Mouse (Mus musculus) forebrain, embryonic 16.5 days (tissue): Measurements from ENCODE around the gene Nup50. TPM values are rescaled to one million over a fixed set of nuclear protein-coding genes. Genes with fewer than 3 reads are reported as not detected.

Source experiments
- ATAC-seq: fragments of 200-750 bp; cut with Nextera tagmentation; 2 replicates; pipeline ENCODE4 v1.8.0; 2017; ENCODE audit warnings: mild to moderate bottlenecking, moderate library complexity
- H3K27ac ChIP-seq: fragments of 300-500 bp; sonication (generic); 2 replicates; pipeline ENCODE4 v1.5.1; 2014; ENCODE audit warnings: low read length, control low read depth
- H3K27me3 ChIP-seq: fragments of 300-500 bp; sonication (generic); replicated peaks from 2 replicates; pipeline ENCODE4 v1.6.1; 2014; ENCODE audit warnings: low read length; ENCODE audit not compliant: control insufficient read depth, insufficient read depth
- H3K36me3 ChIP-seq: fragments of 300-500 bp; sonication (generic); 2 replicates; pipeline ENCODE4 v1.6.1; 2014; ENCODE audit not compliant: control insufficient read depth, insufficient read depth
- H3K4me1 ChIP-seq: fragments of 300-500 bp; sonication (generic); replicated peaks from 2 replicates; pipeline ENCODE4 v1.6.1; 2014; ENCODE audit warnings: low read length; ENCODE audit not compliant: control insufficient read depth, insufficient read depth
- H3K4me2 ChIP-seq: fragments of 300-500 bp; sonication (generic); 2 replicates; pipeline ENCODE4 v1.6.1; 2014; ENCODE audit warnings: mild to moderate bottlenecking, low read length, control low read depth
- H3K4me3 ChIP-seq: fragments of 300-500 bp; sonication (generic); replicated peaks from 2 replicates; pipeline ENCODE4 v1.5.1; 2014; ENCODE audit warnings: mild to moderate bottlenecking, low read length, control low read depth
- H3K9ac ChIP-seq: fragments of 300-500 bp; sonication (generic); replicated peaks from 2 replicates; pipeline ENCODE4 v1.6.1; 2014; ENCODE audit warnings: low read depth, low read length, control low read depth
- H3K9me3 ChIP-seq: fragments of 300-500 bp; sonication (generic); 2 replicates; pipeline ENCODE4 v1.6.1; 2016; ENCODE audit warnings: low read length; ENCODE audit not compliant: control insufficient read depth
- WGBS: fragments of 180-500 bp; shearing (Covaris S2); extraction: QIAGEN DNeasy Blood & Tissue Kit; methylation state at CpG from one replicate; pipeline ENCODE4 v1.1.7; 2014; 5-methylcytosine and 5-hydroxymethylcytosine counted together
- polyA plus RNA-seq: library from polyadenylated mRNA; unstranded; fragments of >200 nt; fragmentation: Nextera tagmentation; extraction: Ambion mirVana; gene quantifications from 2 replicates; pipeline ENCODE4 v1.2.1, GENCODE M21; 2015

The Nup50 gene
- polyA plus RNA-seq, 1 experiment from 2014 or later = 30.1 TPM

DNA sequence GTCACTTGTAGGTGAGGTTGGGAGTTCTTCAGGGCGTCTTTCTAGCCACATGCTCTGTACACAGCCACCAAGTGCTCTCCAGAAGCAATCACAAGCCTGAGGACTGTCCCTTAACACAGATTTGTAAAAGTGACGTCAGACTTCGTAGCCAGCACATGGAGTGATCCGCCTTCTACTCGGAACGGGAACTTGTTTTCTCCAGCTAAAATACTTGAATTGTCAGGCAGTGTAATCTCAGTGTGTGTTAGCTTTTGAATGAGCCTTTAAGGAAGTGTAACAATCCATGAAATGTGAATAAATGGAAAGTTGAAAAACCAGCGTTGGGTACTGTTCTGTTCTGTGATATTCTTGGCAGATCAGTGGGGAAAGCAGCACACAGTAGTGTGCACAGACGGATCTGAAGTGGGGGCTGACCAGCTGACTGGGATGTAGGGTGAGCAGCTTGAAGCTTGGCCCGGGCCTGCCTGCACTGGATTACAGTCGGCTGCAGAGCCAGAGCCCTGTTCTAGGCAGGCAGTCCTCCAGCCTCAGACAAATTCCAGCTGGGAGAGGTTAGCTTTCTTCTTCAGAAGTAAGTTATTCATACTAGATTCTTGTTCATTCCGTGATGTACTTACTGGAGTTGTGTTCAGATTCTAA is 19.6 kb downstream of the Nup50 start:
- Histone ChIP-seq H3K27me3 (no peaks in the 10 kb centered on the region), H3K4me2 (no peak overlapping the region), H3K9me3 (no peaks in the 10 kb centered on the region), H3K4me3 (no peak overlapping the region), H3K36me3 (peaks cover 30% of the 10 kb centered on the region), H3K27ac (no peak overlapping the region), H3K9ac (no peak overlapping the region), H3K4me1 (no peaks in the 10 kb centered on the region)
- ATAC-seq = peak; percentile 68
- 51% methylated on average over 11 of the region's 11 CpGs for WGBS

DNA sequence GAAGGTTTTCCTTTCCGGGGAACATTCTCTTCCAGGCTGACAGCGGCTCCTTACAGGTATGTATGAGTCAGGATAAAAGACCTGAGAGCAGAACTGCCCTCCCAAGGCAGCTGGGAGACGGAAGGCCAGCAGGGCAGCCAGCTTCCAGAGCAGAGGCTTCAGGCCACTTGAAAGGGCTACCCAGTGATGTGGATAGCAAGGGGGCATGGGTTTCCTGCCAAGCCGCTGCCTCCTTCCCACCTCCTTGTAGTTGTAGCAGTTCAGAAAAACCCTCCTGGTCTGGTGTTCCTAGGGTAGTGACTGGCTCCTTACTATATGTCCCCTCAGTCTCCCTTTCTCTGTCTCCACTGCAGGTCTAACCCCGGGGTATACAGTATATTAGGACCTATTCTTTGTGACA is 21.1 kb downstream of the Nup50 start:
- Histone ChIP-seq H3K4me3 (no peak overlapping the region), H3K36me3 (peaks cover 23% of the 10 kb centered on the region), H3K9me3 (no peaks in the 10 kb centered on the region), H3K27ac (no peak overlapping the region), H3K9ac (no peak overlapping the region), H3K27me3 (no peaks in the 10 kb centered on the region), H3K4me2 (no peak overlapping the region), H3K4me1 (no peaks in the 10 kb centered on the region)
- 79% methylated on average over 5 of the region's 5 CpGs for WGBS
- no peak for ATAC-seq

DNA sequence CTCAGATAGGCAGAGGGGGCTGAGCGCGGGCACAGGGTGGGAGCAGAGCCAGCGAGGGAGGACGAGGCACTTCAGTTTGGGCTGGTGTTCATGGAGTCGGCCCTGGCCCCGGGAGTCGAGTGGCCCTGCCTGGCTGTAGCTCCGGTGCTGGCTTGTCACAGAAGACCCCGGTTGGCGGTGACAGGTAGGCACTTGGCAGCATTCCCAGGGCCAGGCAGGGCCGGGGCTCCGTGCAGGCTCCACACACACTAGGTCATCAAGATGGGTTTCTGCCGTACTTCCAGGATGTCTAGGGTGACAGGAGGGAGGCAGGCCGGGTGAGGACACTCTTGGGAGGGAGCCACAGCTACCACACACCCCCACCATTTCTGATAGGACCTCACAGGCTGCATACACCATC is 25.8 kb downstream of the Nup50 start:
- Histone ChIP-seq H3K36me3 (peaks cover 32% of the 10 kb centered on the region), H3K4me1 (no peaks in the 10 kb centered on the region), H3K4me3 (no peak overlapping the region), H3K27ac (no peak overlapping the region), H3K9ac (no peak overlapping the region), H3K4me2 (no peak overlapping the region), H3K9me3 (no peaks in the 10 kb centered on the region), H3K27me3 (no peaks in the 10 kb centered on the region)
- WGBS = 75% methylated on average over 14 of the region's 14 CpGs
- no peak for ATAC-seq

DNA sequence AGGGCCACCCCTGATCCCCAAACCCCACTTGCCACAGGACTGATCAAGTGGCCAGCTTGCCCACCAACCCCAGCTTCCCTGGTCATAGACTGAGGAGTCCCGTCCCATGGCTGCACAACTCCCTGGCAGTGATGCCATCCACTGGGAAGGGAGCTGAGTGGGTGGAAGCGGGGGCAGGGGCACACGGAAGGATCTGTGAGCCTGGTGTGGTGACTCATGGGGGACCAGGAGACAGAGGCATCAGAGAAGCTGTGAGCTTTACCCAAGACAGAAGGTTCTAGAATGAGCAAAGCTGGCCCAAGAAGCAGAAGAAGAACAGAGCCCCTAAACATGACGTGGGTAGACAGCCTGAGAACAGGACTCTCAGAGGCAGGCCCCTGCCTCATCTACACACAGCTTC is 26.8 kb downstream of the Nup50 start:
- H3K4me3 ChIP-seq = no peak overlapping the region
- H3K9ac ChIP-seq = no peak overlapping the region
- no peaks in the 10 kb centered on the region for H3K9me3 ChIP-seq
- no peaks in the 10 kb centered on the region for H3K4me1 ChIP-seq
- H3K27me3 ChIP-seq = no peaks in the 10 kb centered on the region
- no peak overlapping the region for H3K4me2 ChIP-seq
- no peak for ATAC-seq
- 85% methylated on average over 4 of the region's 4 CpGs for WGBS
- no peak overlapping the region for H3K27ac ChIP-seq
- H3K36me3 ChIP-seq = peaks cover 32% of the 10 kb centered on the region

DNA sequence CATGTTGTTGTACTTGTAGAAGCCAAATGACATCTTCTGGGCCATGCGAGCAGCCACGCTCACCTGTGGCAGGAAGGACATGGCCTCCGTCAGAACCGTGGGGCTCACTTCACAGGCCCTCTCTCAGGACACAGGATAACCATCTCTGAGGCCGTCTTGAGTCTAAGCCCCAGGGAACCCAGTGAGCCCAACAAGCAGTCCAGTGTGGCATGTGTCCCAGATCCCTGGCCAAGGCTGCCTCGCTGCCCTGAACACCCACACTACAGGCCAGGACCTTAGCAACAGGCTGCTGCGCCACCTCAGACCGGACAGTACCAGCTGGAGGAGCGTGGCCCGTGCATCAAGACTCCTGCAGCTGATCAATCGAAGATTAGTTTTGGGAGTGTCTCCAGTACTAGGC is 30.0 kb downstream of the Nup50 start:
- 92% methylated on average over 11 of the region's 11 CpGs for WGBS
- no peak overlapping the region for H3K27ac ChIP-seq
- no peaks in the 10 kb centered on the region for H3K27me3 ChIP-seq
- no peaks in the 10 kb centered on the region for H3K9me3 ChIP-seq
- no peak overlapping the region for H3K4me2 ChIP-seq
- peaks cover 25% of the 10 kb centered on the region for H3K36me3 ChIP-seq
- H3K9ac ChIP-seq = no peak overlapping the region
- peaks cover 8% of the 10 kb centered on the region for H3K4me1 ChIP-seq
- ATAC-seq = no peak
- no peak overlapping the region for H3K4me3 ChIP-seq

DNA sequence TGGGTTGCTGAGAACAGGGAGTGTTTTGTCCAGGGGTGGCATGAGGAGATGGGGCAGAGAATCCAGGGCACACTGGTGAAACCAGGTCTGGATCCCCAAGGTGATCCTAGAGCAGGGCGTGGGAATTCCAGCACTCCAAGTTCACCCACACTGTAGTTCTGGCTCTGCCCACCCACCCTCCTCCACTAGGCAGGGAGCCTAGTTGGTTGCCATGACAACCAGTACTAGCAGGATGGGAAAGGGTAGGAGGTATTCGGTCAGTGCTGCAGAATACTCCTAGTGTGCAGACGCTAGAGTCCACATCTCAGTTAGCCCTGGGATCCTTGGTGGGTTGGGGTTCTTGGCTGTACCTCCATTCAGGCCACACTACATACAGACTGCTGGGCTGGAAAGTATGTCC is 34.6 kb downstream of the Nup50 start:
- Histone ChIP-seq H3K9me3 (no peaks in the 10 kb centered on the region), H3K36me3 (peaks cover 3% of the 10 kb centered on the region; the same call in 1 of the 2 replicates), H3K27ac (no peak overlapping the region), H3K4me2 (no peak overlapping the region), H3K9ac (no peak overlapping the region), H3K4me3 (no peak overlapping the region), H3K4me1 (peaks cover 29% of the 10 kb centered on the region), H3K27me3 (no peaks in the 10 kb centered on the region)
- ATAC-seq = peak; percentile 88
- WGBS = 18% methylated on average over 3 of the region's 3 CpGs

DNA sequence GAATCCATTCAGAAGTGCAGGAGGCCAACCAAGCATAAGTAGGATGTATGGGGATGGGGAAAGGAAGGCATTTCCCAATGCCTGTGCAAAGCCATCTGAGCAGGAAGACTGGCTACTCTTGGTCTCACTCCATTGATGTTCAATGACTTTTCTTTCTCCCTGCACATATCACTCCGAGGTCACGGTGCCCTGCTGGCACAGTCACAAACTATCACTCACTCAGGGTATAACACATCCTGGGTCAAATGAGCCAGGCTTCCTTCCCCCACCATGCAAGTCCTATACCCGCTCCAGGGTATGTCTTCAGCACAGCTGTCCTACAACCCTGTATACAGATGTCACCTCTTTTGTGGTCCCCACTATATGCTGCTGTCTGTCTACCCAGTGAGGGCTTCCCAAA is 35.1 kb downstream of the Nup50 start:
- Histone ChIP-seq H3K4me2 (no peak overlapping the region), H3K36me3 (0 out of 2 replicates have a peak, but pooled peaks cover 3% of the 10 kb centered on the region), H3K4me1 (peaks cover 29% of the 10 kb centered on the region), H3K9me3 (no peaks in the 10 kb centered on the region), H3K27me3 (no peaks in the 10 kb centered on the region), H3K4me3 (no peak overlapping the region), H3K9ac (no peak overlapping the region), H3K27ac (no peak overlapping the region)
- 86% methylated on average over 3 of the region's 3 CpGs for WGBS
- ATAC-seq = no peak; the same call in 1 of the 2 replicates

DNA sequence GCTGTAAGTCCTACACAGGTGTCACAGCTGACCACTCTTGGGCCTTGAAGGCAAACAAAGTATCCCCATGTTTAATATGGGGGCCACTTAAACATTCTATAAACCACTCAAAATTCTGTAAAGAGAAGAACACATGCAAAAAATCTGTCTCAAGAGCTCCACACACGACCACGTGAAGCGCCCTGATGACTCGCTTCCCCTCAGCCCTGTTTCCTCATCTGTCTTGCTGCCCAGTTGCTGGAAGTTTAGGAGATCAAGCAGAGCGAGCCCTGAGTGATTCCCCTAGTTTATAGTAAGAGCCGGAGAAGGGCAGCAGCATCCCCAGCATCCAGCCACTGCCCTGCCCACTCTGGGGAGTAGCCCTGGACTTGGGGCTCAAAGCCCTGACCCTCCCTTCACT is 36.7 kb downstream of the Nup50 start:
- Histone ChIP-seq H3K4me1 (peaks cover 29% of the 10 kb centered on the region), H3K4me2 (no peak overlapping the region), H3K27me3 (no peaks in the 10 kb centered on the region), H3K4me3 (no peak overlapping the region), H3K36me3 (no peaks in the 10 kb centered on the region), H3K9ac (no peak overlapping the region), H3K27ac (no peak overlapping the region), H3K9me3 (no peaks in the 10 kb centered on the region)
- 85% methylated on average over 6 of the region's 6 CpGs for WGBS
- no peak for ATAC-seq

DNA sequence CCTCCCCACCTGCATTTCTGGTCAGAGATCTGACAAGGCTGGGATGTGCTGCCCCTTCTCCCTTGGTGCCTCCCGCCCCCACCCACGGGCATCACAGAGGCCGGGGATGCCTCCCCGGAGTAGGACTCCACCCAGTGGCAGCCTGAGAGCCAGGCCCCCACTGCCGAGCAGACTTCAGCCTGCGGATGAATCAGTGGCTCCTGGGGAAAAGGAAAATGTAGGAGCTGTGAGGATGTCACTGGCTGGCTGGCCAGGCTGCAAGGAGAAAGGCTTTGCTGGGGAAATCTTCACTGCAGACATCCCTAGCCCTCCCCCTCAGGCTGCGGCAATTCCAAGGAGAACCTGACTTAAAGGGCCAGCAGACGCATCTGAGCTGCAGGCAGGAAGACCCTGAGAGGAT is 37.5 kb downstream of the Nup50 start:
- ATAC-seq = no peak
- Histone ChIP-seq H3K9ac (peak overlapping the region; percentile 26; the same call in 1 of the 2 replicates), H3K4me2 (no peak overlapping the region), H3K4me3 (no peak overlapping the region), H3K27me3 (no peaks in the 10 kb centered on the region), H3K36me3 (no peaks in the 10 kb centered on the region), H3K27ac (no peak overlapping the region), H3K9me3 (no peaks in the 10 kb centered on the region), H3K4me1 (peaks cover 37% of the 10 kb centered on the region)
- 15% methylated on average over 8 of the region's 8 CpGs for WGBS

DNA sequence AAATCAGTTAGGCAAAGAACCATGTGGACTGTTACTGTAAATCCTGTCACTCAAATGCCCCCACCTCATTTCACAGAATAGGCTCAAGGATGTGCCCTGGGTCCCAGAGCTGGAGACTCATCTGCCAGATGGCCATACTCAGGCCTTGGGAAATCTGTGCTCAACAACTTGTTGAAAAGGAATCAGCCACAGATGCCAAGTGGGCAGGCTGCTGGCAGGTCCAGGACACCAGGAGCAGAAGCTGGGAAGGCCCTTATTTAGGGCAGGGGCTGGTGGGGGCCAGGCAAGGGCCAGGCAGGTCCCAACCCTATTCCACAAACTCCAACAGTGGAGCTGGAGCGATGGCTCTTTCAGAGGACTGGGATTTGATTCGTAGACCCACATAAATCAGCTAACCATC is 39.3 kb downstream of the Nup50 start:
- H3K4me1 ChIP-seq = peaks cover 46% of the 10 kb centered on the region
- no peak overlapping the region for H3K9ac ChIP-seq
- no peak overlapping the region for H3K4me3 ChIP-seq
- no peaks in the 10 kb centered on the region for H3K9me3 ChIP-seq
- H3K4me2 ChIP-seq = no peak overlapping the region
- ATAC-seq = no peak
- H3K27ac ChIP-seq = no peak overlapping the region
- H3K27me3 ChIP-seq = no peaks in the 10 kb centered on the region
- WGBS = 100% methylated on average over 2 of the region's 2 CpGs
- H3K36me3 ChIP-seq = no peaks in the 10 kb centered on the region
